Mouse (Mus musculus) liver, embryonic 15.5 days (tissue): Measurements from ENCODE around the gene Lpp. TPM values are rescaled to one million over a fixed set of nuclear protein-coding genes. Genes with fewer than 3 reads are reported as not detected.

Experiments used
- ATAC-seq: fragments of 200-750 bp; cut with Nextera tagmentation; 2 replicates; pipeline ENCODE4 v1.8.0; 2017; ENCODE audit warnings: moderate number of reproducible peaks, mild to moderate bottlenecking, moderate library complexity; ENCODE audit not compliant: insufficient read depth
- H3K27ac ChIP-seq: fragments of 300-500 bp; sonication (generic); replicated peaks from 2 replicates; pipeline ENCODE4 v1.5.1; 2015; ENCODE audit warnings: mild to moderate bottlenecking, inconsistent platforms
- H3K27me3 ChIP-seq: fragments of 300-500 bp; sonication (generic); 2 replicates; pipeline ENCODE4 v1.6.1; 2015; ENCODE audit warnings: mild to moderate bottlenecking, inconsistent platforms
- H3K36me3 ChIP-seq: fragments of 300-500 bp; sonication (generic); replicated peaks from 2 replicates; pipeline ENCODE4 v1.6.1; 2015; ENCODE audit warnings: moderate library complexity, mild to moderate bottlenecking, inconsistent platforms
- H3K4me1 ChIP-seq: fragments of 300-500 bp; sonication (generic); replicated peaks from 2 replicates; pipeline ENCODE4 v1.6.1; 2015; ENCODE audit warnings: inconsistent platforms
- H3K4me2 ChIP-seq: fragments of 300-500 bp; sonication (generic); 2 replicates; pipeline ENCODE4 v1.6.1; 2015; ENCODE audit warnings: moderate library complexity, mild to moderate bottlenecking, inconsistent platforms
- H3K4me3 ChIP-seq: fragments of 300-500 bp; sonication (generic); replicated peaks from 2 replicates; pipeline ENCODE4 v1.5.1; 2015; ENCODE audit warnings: mild to moderate bottlenecking, inconsistent platforms
- H3K9ac ChIP-seq: fragments of 300-500 bp; sonication (generic); 2 replicates; pipeline ENCODE4 v1.6.1; 2015; ENCODE audit warnings: moderate library complexity, mild to moderate bottlenecking, inconsistent platforms
- H3K9me3 ChIP-seq: fragments of 300-500 bp; sonication (generic); replicated peaks from 2 replicates; pipeline ENCODE4 v1.6.1; 2016; ENCODE audit warnings: inconsistent platforms
- WGBS: fragments of 180-500 bp; shearing (Covaris S2); methylation state at CpG from one replicate; pipeline ENCODE4 v1.1.7; 2015; ENCODE audit warnings: mixed read lengths; ENCODE audit not compliant: insufficient replicate concordance; 5-methylcytosine and 5-hydroxymethylcytosine counted together
- polyA plus RNA-seq: library from polyadenylated mRNA; unstranded; fragments of >200 nt; fragmentation: Nextera tagmentation; extraction: Ambion mirVana; gene quantifications from 2 replicates; pipeline ENCODE4 v1.2.1, GENCODE M21; 2015

The Lpp gene
- polyA plus RNA-seq, 1 experiment from 2014 or later: 7.2 TPM

DNA sequence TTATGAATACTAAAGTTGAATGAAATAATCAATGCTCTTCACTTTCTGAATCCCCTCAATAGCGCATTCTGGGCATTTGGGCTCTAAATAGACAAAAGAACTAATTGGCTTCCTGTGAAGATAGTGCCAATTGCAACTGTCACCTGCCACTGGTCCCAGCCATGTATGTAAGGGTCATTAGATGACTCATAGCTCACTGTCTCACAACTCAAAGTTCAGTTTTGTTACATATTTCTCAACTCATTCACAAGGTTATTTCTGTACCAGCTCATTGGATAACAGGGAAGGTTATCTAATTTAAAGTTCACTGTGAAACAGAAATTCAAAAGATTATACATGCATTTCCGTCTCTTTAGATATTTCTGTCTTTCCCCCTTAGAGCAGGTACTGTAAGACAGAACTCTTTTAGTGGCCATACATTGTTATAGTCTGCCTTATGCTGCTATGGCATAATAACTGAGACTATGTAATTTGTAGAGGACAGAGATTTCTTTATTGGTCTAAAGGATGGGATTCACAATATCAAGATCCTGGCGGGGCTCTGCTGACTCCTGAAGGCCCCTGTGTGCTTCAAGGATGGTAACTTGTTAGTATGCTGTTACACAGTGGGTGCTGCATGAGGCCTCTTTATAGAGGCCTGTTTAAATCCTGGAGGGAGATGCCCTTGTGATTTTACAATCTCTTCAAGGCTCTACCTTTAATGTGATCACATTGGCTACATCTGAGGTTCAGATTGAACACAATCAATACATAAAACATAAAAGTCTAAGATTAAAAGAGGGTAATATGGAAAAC, 488.9 kb downstream of the Lpp start:
- WGBS: 54% methylated on average over 3 of the region's 3 CpGs
- Histone ChIP-seq H3K36me3 (no peaks in the 10 kb centered on the region), H3K27me3 (no peaks in the 10 kb centered on the region), H3K4me2 (no peak overlapping the region), H3K9ac (no peak overlapping the region), H3K4me3 (no peak overlapping the region), H3K4me1 (0 out of 2 replicates have a peak, but pooled peaks cover 4% of the 10 kb centered on the region), H3K9me3 (no peaks in the 10 kb centered on the region), H3K27ac (no peak overlapping the region)
- no peak for ATAC-seq

DNA sequence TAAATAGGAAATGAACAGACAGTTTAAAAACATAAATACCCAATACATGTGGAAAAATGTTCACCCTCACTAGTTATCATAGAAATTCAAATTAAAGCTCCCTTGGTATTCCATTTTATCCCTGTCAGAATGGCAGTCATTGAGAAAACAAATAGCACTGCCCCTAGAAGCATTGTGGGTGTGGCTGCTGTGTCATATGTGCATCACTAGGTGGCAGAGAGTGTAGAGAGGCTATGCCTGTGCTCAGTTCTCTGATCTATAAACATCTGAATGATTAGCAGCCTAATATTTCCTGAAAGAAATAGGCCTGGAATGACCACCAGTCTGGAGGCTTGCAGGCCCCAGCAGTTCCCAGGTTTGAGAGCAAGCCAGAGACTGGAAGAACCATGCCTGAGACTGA, 490.7 kb downstream of the Lpp start:
- Histone ChIP-seq H3K4me1 (no peaks in the 10 kb centered on the region), H3K4me2 (no peak overlapping the region), H3K4me3 (no peak overlapping the region), H3K27me3 (no peaks in the 10 kb centered on the region), H3K9me3 (no peaks in the 10 kb centered on the region), H3K9ac (no peak overlapping the region), H3K27ac (no peak overlapping the region), H3K36me3 (no peaks in the 10 kb centered on the region)
- no peak for ATAC-seq

DNA sequence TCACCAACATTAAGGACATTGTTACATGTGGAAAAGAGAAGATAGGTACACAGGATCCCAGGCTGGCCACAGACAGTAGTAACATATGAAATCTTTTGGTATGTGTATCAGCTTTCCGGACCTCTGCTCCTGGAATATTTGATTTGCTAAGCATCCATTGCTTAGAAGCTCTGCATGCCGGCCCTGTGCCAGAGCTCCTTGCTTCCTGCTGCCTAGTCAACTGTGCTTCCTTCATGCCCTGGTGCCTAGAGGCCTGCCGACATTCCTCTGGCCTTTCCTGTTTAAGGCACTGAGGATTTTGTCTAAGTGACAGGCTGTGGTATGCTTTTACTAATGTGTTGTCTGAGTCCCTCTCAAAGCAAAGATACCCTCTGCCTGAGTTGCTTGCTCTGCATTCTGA, 493.0 kb downstream of the Lpp start:
- Histone ChIP-seq H3K4me3 (no peak overlapping the region), H3K36me3 (no peaks in the 10 kb centered on the region), H3K9me3 (no peaks in the 10 kb centered on the region), H3K9ac (no peak overlapping the region), H3K27me3 (no peaks in the 10 kb centered on the region), H3K4me1 (no peaks in the 10 kb centered on the region), H3K4me2 (no peak overlapping the region), H3K27ac (no peak overlapping the region)
- no peak for ATAC-seq
- WGBS: 47% methylated on average over 3 of the region's 3 CpGs

DNA sequence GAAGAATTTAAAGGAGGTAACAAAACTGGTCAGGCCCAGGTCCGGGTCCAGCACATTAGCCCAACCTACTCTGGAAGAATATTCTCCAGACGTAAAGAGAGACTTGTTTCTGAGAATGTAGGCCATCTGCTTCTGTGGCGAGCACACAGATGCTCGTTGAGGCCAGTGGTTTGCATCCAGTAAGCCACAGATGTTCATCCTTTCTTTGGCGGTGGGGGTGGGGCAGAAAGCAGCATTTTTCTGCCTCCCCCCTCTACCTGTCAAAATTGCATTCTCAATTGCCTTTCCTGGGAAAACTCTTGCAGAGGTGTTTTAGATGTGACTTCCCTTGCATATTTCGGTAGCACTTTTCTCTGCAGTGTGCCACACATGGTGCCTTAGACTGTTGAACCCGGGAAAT, 493.6 kb downstream of the Lpp start:
- Histone ChIP-seq H3K9ac (no peak overlapping the region), H3K4me2 (no peak overlapping the region), H3K27ac (no peak overlapping the region), H3K4me1 (no peaks in the 10 kb centered on the region), H3K27me3 (no peaks in the 10 kb centered on the region), H3K36me3 (no peaks in the 10 kb centered on the region), H3K4me3 (no peak overlapping the region), H3K9me3 (no peaks in the 10 kb centered on the region)
- ATAC-seq: no peak
- 48% methylated on average over 7 of the region's 7 CpGs for WGBS

DNA sequence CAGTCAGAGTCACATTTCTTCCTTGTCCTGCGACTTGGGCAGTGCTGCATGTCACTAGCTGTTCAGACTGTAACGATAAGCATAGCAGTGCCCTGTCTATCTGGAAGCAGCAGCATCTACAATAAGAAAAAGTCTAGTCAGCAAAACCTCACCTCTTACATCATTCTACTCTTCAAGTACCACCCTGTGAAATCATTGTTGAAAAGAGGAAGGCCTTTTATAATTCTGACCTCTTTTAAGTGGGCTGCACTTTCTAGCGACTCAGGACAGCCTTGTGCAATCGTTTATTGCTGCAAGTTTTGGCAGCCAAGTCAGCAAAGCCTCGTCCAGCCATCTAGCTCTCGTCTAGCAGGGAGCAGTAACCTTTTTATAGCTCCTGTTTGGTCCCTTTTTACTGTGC, 498.1 kb downstream of the Lpp start:
- H3K27ac ChIP-seq: no peak overlapping the region

DNA sequence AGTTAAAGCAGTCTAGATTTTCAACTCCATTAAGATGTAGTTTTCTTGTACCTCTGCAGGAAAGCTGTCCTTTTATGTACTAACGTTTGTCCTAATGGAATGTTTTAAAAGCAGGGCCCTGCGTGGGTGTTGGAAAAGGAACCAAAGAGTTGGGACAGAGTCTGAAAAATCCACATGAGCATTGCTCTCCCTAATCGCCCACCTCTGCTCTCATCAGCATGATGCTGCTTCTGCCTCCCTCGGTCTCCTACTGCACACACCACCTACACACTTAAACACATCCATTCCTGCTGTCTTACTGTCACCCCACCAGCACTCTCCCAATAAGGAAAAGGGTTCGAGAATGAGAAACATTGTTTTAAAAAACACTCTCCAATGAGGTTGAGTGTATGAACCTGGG, 501.9 kb downstream of the Lpp start:
- H3K27ac ChIP-seq: no peak overlapping the region
- WGBS: 50% methylated on average over 5 of the region's 5 CpGs
- no peaks in the 10 kb centered on the region for H3K36me3 ChIP-seq
- H3K4me2 ChIP-seq: no peak overlapping the region
- no peak overlapping the region for H3K4me3 ChIP-seq
- H3K4me1 ChIP-seq: 0 out of 2 replicates have a peak, but pooled peaks cover 8% of the 10 kb centered on the region
- no peaks in the 10 kb centered on the region for H3K27me3 ChIP-seq
- no peak for ATAC-seq
- no peak overlapping the region for H3K9ac ChIP-seq
- H3K9me3 ChIP-seq: no peaks in the 10 kb centered on the region

More for the DNA sequence above, 498.1 kb downstream of the Lpp start:
- Histone ChIP-seq H3K4me3 (no peak overlapping the region), H3K9me3 (no peaks in the 10 kb centered on the region), H3K4me1 (no peaks in the 10 kb centered on the region), H3K27me3 (no peaks in the 10 kb centered on the region), H3K4me2 (no peak overlapping the region), H3K9ac (no peak overlapping the region), H3K36me3 (no peaks in the 10 kb centered on the region)
- no peak for ATAC-seq
- WGBS: 20% methylated on average over 6 of the region's 6 CpGs

DNA sequence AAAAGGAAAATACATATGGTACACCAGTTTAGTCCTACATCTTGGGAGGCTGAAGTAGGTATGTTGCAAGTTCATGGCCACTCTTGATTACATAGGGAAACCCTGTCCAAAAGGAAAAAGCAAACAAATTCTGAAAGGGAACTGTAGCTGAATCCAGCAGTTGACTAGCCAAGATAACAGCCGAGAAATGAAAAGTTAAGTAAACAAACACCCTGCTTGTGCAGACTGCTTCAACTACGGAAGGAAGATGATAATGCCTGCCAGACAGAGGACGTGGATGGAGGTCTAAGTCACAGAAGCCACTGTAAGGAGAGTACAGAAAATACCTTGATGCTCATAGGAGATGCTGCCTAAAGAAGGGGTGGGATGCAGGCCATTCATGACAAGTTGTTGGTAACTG, 504.3 kb downstream of the Lpp start:
- H3K27ac ChIP-seq: no peak overlapping the region
- no peak overlapping the region for H3K4me3 ChIP-seq
- H3K4me1 ChIP-seq: peaks cover 12% of the 10 kb centered on the region
- H3K9me3 ChIP-seq: no peaks in the 10 kb centered on the region
- no peaks in the 10 kb centered on the region for H3K27me3 ChIP-seq
- no peak for ATAC-seq
- H3K9ac ChIP-seq: no peak overlapping the region
- no peak overlapping the region for H3K4me2 ChIP-seq
- no peaks in the 10 kb centered on the region for H3K36me3 ChIP-seq
- 38% methylated on average over 3 of the region's 3 CpGs for WGBS

DNA sequence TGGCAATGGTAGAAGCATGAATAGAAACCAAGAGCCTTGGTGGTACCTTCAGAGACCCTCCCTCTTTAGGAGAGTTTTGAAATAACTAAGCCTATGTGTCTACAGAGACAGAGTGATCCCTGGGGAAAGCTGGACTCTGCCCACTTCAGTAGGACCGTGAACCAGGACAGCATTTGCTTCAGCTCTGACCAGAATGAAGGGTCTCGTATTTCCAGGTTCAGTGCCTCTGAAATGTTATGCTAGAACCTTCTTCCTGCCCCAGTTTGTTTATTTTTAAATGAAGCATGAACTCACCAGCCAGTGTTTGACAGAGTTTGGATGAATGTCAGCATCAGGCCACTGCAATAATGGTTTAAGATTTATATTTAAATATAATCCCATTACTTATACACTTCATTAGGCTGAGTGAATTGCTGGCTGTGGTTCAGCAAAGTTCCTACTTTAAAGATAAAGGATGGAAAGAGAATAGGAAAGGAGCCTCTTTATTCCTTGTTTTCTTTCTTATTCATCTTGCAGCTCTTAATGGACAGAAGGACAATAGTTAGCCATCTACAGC, 507.0 kb downstream of the Lpp start:
- Histone ChIP-seq H3K4me3 (no peak overlapping the region), H3K4me2 (no peak overlapping the region), H3K27ac (no peak overlapping the region), H3K9ac (no peak overlapping the region), H3K36me3 (no peaks in the 10 kb centered on the region), H3K9me3 (no peaks in the 10 kb centered on the region), H3K27me3 (no peaks in the 10 kb centered on the region), H3K4me1 (peaks cover 12% of the 10 kb centered on the region)
- 41% methylated on average over 2 of the region's 2 CpGs for WGBS
- no peak for ATAC-seq

DNA sequence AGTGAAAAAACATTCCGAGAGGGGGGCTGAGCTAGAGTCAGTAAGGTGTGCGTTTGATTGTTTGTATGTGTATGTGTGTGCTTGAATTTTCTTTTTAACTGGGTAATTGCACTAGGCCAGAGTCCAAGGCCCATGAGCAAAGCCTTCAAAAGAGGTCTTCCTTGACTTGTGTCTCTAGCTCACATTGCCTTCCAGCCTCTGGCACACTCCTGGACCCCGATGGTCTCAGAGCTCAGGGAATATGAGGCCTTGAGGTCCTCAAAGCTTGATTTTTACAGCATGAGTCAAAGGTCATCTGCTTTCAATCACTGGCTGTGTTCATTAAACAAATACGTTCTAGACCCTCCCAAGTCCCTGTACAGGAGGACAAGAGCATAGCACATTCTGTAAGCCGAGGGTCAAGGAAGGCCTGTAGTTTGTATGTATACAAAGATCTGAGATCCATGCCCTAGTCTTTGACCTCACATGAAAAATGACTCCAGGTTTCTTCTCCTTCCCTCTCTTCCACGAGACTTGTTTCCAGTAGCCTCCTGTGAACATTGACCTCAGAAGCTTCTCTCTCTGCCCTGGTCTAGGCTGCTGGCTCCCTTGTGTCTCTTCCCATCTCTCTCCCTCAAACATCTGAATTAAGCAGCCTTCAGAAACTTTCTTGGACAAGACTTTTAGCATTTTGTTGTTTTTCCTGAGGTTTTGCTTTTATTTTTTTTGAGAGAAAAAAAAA, 508.0 kb downstream of the Lpp start:
- H3K4me3 ChIP-seq: no peak overlapping the region
- ATAC-seq: no peak

DNA sequence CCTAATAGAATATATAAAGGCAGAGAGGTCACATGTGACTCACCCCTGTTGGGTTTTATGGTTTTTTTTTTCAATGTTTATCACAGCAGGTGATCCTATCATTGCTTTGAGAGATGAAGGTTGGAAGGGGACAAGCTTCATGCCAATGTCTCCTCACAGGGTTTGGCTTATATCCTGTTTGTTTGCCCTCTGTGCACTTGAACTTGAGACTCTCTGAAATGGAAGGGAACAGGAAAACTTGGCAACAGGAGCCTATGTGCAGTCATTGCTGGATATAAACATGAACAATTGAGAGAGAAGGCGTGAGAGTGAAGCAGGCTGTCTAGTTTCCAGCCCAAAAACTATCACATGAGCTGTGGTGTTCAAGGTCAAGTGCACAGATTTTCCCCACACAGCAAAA, 508.8 kb downstream of the Lpp start:
- Histone ChIP-seq H3K4me2 (no peak overlapping the region), H3K27me3 (no peaks in the 10 kb centered on the region), H3K36me3 (no peaks in the 10 kb centered on the region), H3K4me1 (peaks cover 12% of the 10 kb centered on the region), H3K27ac (no peak overlapping the region), H3K9ac (no peak overlapping the region), H3K4me3 (no peak overlapping the region), H3K9me3 (no peaks in the 10 kb centered on the region)
- 57% methylated on average over 1 of the region's 1 CpGs for WGBS
- no peak for ATAC-seq

More for the DNA sequence above, 508.0 kb downstream of the Lpp start:
- no peaks in the 10 kb centered on the region for H3K36me3 ChIP-seq
- H3K9me3 ChIP-seq: no peaks in the 10 kb centered on the region
- no peaks in the 10 kb centered on the region for H3K27me3 ChIP-seq
- no peak overlapping the region for H3K4me2 ChIP-seq
- H3K4me1 ChIP-seq: peaks cover 12% of the 10 kb centered on the region
- H3K9ac ChIP-seq: no peak overlapping the region
- WGBS: 43% methylated on average over 6 of the region's 6 CpGs
- H3K27ac ChIP-seq: no peak overlapping the region

DNA sequence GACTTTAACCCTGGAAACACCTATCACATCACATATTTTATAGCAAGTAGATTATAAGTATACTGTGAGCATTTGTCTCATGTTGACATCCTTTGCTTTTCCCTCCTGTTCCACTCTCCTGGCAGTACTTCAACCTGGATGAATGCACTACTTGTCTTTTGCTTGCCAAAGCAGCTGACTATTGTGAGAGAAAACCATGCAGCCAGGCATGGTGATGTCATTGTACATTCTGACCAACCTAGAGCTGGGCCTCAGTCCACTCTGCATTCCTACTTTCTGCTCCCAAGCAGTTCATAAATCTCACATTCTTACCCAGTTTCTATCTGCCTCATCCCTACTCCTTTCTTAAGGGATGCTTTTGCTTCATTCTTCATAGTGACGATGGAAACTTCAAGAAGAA, 515.6 kb downstream of the Lpp start:
- Histone ChIP-seq H3K27me3 (no peaks in the 10 kb centered on the region), H3K4me1 (no peaks in the 10 kb centered on the region), H3K4me3 (no peak overlapping the region), H3K9me3 (no peaks in the 10 kb centered on the region), H3K4me2 (no peak overlapping the region), H3K36me3 (no peaks in the 10 kb centered on the region), H3K9ac (no peak overlapping the region), H3K27ac (no peak overlapping the region)
- no peak for ATAC-seq
- WGBS: 54% methylated on average over 1 of the region's 1 CpGs
